Mouse (Mus musculus) embryonic fibroblast, embryonic 13.5 days (primary cell): Measurements from ENCODE around the gene Ikzf3.

Experiments
- CTCF ChIP-seq: IDR thresholded peaks from 2 replicates; pipeline ENCODE4 v1.5.1; 2011; ENCODE audit warnings: mild to moderate bottlenecking, control low read depth, low read length, moderate library complexity, borderline replicate concordance; ENCODE audit not compliant: insufficient read depth
- POLR2A ChIP-seq: IDR thresholded peaks from 2 replicates; pipeline ENCODE4 v1.6.1; 2011; ENCODE audit warnings: low read depth, mild to moderate bottlenecking, control low read depth, low read length, moderate library complexity

- TF ChIP-seq CTCF (no peak), POLR2A (no peak)
Measured at GRCm38 (mm10) chr11:98583265-98583552, 37.4 kb upstream of the Ikzf3 start.
